Mouse (Mus musculus): ENCODE data around the gene Scyl1.

Gene Scyl1

DNA sequence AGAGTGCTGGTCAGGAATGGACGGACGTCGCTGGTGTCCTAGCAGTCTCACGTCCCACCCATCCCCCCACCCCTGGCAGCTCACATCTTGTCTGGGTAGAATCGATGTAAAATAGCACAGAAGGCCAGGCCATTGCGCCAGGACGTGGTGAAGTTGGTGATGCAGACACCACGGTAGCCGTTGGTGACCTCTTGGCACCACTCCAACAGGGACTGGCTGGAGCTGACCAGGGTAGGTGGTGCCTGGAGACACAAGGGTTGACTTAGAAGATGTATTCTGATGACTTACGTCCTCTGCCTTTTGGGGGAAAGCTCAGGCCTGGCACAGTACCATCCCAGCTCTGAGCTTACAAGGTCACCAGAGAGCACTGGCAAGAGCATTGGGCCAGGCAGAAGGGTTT, 54.3 kb downstream of the Scyl1 start:
- DNase-seq (ENCODE audit: low read depth, low spot score) = no peak

DNA sequence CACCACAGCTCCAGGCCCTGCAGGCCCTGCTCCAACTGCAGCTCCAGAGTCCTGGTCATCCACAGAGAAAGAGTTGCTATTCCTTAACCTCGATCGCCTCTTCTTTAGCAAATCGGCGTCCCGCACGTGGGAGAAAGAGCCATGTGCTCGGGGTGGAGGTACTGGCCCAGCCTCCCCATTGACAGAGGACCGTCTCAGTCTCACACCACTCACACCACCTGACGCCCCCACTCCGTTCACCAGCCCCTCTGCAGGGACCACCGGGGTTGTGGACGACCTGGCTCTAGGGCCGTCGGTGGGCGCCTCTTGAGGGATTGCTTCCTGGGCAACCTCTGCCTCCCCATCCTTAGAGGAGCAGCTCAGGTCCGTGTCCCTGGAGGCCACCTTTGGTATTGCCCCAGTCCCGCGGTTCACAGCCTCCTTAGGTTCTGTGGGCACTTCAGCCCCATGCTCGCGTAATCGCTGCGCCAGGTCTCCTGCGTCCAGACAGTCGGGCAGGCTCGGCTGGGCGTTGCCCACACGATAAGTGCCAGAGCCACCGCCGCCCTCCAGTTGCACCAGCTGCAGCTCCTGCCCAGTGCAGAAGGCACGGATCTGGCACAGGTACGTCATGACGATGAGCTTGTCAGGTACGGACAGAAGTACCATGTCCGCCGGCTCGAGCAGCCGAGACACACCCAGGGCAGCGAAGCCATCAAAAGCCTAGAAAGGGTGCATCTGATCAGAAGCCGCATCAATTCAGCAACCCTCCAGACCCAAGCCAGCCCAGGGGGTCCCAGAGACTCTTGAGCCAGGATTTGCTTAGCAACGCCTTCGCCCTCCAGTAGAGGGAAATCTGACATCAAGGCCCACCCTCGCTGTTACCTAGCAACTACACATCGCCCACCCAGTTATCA, 55.2 kb downstream of the Scyl1 start:
- peak; percentile 78 for DNase-seq (ENCODE audit: low read depth, low spot score)

DNA sequence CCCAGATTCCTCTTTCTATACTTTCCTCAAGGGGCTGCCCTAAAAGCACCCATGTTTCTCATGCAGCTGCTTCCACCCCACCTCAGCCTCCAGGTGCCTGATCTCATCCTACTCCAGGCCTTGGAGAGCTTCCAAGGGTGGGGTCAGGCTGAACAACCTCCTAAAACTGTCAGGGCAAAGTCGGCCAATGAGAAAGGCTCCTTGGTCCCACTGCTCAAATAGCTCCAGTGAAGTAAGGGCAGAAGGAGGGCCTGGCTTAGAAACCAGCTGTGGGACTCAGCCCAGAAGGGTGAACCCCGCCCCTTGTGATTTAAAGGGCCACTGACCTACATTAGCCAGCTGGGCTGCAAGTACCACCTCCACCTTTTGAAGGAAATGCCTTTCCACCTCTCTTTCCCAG, 57.5 kb downstream of the Scyl1 start:
- peak; percentile 84 for DNase-seq (ENCODE audit: low read depth, low spot score)

DNA sequence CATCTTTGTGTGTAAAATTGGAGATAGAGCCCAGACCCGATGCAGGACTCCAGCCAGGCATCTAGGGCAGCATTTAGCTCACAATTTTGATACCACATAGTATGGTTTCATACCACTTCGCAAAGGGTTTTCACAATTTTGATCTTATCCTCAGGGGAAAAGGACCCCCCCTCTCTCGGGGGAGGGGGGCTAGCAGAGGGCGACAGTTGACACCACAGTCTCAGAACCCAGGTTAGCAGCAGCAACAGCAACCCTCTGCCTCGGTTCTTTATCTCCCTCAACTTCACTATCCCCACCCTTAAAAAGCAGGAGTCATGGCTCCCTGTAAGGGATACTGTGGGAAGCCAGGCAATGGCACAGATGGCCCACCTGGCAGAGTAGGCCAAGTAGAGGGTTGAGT, 58.0 kb downstream of the Scyl1 start:
- DNase-seq (ENCODE audit: low read depth, low spot score) = no peak

DNA sequence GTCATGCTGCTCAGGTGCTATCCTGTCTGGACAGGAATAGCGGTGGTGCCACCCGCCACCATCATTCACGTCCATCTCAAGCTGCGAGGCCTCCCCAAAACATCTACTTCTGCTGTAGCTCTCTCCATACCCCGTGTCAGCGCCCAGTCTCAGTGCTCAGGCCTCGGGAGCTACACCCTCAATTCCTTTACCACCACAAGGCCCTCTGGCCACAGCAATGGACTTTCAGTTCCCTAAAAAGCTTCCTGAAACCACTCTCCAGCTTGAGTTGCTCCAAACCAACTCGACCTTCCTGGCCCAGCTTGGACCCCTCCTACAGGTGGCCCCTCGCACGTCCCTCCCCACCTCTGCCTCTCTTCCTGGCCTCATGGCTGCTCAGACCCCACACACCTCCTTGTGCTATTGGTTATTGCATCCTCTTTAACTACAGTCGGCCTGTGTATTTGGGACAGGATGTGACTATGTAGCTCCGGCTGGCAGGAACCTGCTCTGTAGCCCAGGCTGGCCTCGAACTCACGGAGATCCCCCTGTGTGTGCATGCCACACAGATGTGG, 59.2 kb downstream of the Scyl1 start:
- DNase-seq (ENCODE audit: low read depth, low spot score) = no peak

DNA sequence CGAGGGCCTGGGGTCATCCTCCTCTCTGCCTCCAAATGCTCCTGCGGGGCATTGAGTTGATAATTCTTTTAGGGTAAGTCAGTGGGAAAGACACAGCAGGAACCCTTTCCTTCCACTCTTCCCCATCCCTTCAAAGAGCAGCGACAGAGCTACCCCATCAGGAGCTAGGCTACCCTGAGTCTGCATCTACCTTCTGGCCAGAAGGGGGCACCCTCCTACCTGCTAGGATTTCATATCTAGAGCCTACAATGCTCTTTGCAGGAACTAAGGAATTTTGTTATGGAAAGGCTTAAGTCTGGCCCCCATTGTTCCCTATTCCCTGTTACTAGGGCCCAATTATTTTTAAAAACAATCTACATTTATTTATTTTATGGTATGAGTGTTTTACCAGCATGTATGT, 60.0 kb downstream of the Scyl1 start:
- peak; percentile 74 for DNase-seq (ENCODE audit: low read depth, low spot score)

DNA sequence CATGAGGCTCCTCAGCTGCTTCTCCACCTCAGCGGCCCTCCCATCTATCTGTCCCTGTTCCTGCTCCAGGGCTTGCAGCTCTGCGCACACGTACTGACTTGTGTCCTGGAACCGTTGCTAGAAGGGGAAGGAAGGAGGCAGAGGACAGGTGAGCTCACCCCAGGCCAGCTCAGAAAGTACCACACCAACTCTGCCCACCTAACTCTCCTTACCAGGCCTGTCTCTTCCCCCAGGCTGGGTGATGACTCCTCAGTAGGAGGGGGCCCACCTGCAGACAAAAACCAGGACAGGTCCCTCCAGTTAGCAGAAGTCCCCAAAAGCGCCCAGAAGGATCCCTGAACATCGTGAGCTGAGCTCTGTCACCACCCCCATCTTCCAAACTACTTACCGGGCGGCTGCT, 60.6 kb downstream of the Scyl1 start:
- DNase-seq (ENCODE audit: low read depth, low spot score) = no peak

DNA sequence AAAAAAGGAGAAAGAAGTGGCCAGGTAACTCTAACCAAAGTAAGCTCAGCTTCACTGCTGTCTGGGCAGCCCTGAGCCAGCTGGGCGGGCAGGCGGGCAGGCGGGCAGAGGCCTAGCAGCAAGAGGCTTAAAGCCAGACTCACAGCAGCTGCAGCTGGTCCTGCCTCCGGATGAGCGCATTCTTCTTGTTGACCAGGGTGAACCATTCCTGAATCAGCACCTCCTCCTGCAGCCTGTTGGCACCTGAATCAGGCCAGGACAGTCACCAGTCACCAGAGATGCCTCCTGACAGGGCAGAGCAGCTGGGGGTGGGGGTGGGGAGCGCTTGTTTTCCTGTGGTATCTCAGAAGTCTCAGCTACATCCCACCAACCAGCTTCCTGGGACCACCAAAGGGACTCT, 61.2 kb downstream of the Scyl1 start:
- DNase-seq (ENCODE audit: low read depth, low spot score) = no peak

Measured in ES-CJ7 (cell line).